Mouse (Mus musculus) kidney, adult 11 months (tissue): Measurements from ENCODE around the gene Gm42688.

Experiments
- DNase-seq: peaks from one replicate; pipeline ENCODE4 v3.0.0; 2022

The Gm42688 gene

DNA sequence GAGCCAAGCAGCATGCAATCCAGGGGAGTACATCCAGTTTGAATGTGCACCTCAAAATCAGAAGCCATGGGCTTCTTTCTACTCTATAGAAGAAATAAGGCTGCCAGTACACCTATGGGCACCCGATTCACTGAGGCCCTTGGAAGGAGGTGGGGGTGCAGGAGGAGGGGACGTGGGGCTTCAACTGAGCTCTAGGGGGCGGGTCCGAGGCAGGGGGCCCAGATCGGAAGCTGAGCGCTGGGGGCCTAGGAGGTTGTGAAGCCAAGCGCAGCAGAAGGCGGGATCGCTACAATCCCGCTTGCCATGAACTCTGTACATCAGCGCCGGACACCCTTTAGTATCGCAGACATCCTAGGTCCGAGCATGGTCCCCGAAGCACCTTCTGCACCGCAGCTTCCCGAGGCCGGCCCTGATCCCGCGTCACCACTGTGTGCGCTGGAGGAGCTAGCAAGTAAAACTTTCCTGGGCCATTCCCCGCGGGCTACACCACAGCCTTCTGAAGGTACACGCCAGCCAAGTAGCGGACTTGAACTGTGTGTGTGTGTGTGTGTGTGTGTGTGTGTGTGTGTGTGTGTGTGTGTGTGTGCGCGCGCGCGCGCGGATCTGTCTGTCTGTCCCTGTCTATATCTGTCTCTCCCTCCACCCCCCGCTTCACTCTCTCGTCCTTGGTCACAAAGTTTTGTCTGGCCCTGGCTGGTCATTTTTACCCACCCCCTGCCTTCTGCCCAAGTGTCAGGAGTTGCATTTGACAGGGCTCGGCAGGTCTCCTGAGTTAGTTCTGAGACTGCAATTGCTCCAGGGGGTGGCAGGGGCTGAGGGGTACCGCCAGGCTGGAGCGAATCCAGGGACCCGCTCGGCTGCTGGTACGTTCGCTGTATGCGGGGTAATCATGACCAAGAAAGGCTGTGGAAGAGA is 15.0 kb upstream of the Gm42688 start, which contains the start of gene Lbx2:
Gene Lbx2, plus strand, starts transcription at position 247 of the 915 bp plus-strand sequence.
- DNase-seq: no peak

DNA sequence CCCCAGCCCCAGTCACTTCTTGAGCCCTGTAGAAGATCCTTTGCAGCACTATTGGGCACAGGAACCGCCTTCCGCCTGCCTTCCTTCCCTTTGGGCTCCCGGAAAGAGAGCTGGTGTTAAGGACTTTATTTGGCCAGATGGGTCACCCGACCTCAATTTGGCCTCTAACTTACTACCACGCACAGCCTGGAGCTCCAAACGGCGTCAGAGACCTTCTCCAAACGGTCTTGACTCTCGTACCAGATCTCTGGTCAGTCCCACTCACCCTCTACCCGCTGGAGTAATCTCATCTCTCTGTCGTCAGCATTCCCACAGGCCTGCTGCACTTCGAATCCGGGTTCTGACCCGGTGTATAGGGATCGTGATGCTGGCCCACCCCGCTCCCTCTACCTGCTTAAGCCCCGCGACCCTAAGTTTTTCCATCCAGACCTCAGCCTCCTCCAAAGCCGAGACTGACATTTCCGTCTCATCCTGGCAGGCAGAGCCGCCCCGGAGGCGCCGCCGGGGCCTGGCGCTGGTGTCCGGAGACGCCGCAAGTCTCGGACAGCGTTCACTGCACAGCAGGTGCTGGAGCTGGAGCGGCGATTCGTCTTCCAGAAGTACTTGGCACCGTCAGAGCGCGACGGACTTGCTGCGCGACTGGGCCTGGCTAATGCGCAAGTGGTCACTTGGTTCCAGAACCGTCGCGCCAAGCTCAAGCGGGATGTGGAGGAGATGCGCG is 14.1 kb upstream of the Gm42688 start:
- DNase-seq: no peak

DNA sequence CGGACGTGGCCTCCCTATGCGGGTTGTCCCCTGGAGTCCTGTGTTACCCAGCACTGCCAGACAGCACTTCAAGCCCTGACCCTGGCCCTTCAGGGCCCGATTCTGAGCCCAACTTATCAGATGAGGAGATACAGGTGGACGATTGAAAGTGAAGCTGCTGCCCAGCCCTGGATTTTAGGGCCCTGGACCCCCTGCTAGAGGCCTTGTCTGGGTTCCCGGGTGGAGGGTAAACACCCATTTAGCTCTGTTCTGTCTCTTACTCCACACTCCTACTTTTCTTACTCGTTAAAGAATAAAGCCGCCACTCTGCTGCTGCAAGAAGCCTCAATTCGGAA is 13.5 kb upstream of the Gm42688 start:
- no peak for DNase-seq

DNA sequence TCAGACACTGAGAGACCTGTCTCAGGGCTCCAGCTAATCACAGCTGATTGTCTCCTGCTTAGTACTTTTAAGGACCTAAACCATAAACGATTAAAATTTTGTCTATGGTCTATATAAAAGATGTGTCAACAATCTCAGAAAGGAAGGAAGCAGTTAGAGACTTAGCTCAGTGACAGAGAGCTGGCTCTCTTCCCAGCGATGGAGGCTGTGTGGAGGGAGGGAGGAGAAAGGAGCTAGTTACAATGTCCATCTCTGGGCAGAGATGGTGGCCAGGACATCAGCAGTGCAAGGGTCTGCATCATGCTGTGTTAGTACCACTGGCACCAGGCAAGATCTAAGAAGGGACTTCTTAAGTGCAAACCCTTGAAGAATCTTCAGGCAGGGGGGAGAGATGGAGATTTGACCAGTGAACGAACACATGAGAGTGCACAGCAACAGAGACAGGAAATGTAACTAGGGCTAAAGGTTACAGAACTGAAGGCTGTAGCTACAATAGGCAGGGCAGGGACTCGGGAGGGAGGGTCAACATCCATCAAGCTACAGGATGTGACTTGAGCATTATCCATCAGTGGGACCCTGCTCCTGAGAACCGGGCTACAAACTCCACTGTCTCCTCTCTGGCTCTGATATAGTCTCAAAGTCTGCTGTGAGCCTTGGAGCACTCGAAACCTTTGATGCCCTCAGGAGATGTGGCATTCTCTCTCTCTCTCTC is 8.8 kb upstream of the Gm42688 start:
- no peak for DNase-seq

DNA sequence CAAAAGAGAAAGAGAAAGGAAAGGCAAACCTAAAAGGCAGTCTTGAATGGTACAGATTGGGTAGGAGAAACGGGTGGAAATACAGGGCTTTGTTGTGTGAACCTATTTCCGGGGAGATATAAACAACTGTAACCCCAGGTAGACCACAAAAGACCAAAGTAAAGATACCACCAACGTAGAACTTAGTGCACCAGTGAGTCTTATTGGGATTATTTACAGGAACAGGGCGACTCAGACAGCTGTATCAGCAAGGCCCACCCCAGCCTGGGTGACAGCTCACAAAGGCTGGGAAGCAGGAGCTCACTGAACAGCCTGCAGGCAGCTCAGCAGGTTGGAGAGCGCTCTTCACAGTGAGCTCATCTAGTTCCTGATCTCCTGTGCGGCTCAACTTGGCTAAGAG is 5.4 kb upstream of the Gm42688 start:
- no peak for DNase-seq

DNA sequence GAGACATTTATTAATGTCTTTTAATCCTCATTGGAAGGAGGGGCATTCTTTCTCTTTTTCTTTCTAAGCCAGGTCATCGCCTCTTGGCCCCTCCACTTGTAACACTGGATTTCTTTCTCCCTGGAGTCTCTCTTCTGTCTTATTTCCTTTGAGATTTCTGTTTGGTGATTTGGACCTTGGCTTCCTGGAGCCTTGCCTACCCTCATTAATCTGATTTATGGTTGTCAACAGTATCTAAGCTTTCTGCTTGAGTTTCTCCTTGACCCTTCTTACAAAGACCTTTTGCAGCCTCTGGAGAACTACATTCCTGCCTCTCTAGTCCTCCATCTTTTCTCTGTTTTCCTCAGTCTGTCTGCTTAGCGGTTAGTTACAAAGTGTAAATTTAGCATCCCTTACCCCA is 3.0 kb upstream of the Gm42688 start:
- DNase-seq: peak; percentile 70

DNA sequence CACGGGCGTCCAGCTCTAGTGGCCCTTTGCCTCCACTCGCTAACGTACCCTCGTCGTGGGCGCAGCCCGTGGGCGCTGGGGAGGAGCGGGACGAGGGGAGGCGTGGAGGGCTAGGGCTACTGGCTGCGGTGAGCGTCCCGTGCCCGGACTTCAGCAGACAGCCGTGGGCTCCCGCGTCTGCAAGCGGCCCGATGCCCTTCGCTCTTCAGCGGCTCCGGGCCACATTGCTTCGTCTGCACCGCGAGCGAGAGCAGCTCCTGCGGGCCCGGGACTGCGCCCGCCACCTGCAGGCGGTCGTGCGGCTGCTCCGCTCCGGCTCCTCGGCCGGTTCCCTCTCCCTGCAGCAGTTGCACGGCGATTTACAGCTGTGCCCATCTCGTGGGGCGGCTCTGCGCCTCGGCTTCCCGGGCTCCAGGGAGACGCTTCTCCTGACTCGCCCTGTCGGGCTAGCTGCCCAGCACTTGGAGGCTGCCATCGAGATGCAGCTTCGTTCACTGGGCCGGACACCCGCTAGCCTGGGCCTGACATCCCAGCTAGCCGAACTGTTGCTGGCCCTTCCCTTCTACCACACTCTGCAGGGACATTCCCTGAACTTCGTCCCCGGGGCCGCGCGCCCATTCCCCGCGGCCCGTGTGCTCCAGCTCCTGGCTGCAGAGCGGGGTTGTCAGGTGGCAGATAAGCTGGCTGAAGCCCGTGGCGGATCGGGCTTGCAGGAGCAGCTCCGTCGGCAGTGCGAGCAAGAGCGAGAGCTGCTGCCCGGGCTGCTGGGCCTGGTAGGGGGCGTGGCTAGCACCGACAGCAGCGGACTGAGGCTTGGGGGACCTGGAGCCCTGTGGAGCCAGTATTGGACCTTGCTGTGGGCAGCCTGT is 505 bp downstream of the Gm42688 start:
- DNase-seq: peak; percentile 58

DNA sequence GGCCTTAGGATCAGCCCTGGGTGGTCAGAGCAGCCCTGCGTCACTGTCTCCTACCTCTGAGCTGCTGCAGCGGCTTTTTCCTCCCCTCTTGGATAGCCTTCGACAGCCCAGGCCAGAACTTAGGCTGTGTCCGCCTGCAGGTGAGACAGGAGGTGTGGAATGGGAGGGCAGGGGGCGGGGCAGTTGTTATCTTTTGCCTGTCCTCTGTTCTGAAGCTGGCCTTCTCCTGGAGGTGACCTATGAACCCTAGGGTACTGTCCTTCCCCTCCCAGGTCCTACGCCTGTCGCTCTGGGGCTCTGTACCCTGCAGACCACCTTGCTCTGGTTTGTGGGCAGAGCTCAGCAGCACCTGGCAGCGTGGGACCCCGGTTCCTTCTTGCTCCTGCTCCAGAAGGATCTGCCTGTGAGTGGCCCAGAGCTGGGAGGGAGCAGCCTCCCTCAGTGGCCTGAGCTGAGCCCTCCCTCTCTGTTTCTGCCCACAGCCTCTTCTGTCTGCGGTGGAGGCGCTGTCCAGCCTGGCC is 1.8 kb downstream of the Gm42688 start:
- peak; percentile 26 for DNase-seq

DNA sequence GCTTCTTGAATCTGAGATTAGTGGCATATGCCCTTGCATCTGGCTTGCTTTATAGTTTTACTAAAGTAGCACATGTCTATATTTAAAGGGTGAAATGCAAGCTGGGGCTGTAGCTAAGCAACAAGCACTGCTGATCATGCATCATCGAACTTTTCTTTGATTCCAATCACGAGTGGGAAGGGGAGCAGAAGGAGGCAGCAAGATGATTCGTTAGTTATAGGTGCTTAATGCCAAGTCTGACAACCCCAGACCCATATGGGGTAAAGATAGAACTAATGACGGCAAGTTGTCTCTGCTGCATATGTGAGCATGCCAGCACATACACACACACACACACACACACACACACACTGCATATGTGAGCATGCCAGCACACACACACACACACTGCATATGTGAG is 2.7 kb downstream of the Gm42688 start:
- DNase-seq: no peak

DNA sequence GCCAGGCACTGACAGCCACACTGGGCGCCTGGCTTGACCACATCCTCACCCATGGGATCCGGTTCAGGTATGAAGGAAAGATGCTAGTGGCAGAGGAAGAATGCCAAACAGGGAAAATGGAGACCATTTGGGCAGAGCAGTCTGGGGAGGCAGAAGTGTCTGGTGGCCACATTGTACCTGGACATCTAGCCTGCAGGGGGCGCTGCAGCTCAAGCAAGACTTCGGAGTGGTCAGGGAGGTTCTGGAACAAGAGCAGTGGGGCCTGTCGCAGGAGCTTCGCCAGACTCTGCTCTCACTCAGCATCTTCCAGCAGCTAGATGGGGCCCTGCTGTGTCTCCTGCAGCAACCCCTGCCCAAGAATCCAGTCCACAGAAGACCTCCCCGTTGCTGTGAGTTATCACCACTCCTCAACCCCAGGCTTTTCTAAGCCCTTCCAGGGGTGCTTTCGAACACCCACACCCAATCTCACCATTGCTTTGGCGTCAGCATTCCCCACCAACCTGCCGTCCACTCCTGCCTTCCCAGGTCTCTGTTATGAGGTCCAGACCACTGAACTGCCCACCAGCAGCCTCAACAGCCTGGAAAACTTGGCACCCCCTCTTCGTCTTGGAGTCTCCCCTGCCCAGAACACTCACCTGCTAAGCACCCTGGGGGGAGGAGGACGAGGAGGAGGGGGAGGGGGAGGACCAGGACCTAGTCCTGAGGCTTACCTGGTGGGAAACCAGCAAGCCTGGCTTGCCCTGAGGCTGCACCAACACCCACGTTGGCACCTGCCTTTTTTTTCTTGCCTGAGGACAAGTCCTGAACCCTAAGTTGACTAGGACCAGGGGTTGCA is 6.4 kb downstream of the Gm42688 start:
- DNase-seq: peak; percentile 71

DNA sequence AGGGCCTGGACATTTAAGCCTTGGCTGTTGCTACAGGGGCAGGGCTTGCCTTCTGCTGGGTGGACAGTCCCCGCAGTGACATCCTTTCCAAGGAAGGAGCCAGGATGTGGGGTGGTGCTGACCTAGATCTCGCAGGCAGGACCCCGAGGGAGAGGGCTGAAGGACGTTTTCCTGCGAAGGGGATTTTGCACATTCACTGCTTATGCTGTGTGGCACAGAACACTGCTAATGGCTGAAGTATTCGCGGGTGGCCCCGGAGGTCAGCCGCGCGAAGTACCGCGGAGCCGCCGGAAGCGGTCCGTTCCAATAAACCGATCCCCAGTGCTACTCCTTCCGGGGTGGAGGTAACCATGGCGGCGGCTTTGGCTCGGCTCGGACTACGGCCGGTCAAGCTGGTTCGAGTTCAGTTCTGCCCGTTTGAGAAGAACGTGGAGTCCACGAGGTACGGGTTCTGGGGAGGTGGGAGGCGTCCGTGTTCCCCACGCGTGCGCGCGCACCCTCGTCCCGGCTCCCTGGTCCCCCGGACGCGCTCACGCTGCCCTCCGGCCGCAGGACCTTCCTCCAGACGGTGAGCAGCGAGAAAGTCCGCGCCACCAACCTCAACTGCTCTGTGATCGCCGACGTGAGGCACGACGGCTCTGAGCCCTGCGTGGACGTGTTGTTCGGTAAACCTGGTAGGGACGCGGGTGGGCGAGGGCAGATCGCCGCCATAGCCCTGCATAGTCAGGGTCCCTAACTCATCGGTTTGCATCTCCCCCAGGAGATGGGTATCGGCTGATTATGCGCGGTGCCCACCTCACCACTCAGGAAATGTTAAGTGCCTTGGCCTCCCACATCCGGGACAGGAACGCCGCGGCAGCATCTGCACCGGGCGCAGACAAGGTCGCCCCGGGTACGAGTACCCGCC is 7.6 kb downstream of the Gm42688 start, which contains the start of gene Mrpl53:
Gene Mrpl53, plus strand, starts transcription at position 279 of the 907 bp plus-strand sequence.
- peak; percentile 79 for DNase-seq

DNA sequence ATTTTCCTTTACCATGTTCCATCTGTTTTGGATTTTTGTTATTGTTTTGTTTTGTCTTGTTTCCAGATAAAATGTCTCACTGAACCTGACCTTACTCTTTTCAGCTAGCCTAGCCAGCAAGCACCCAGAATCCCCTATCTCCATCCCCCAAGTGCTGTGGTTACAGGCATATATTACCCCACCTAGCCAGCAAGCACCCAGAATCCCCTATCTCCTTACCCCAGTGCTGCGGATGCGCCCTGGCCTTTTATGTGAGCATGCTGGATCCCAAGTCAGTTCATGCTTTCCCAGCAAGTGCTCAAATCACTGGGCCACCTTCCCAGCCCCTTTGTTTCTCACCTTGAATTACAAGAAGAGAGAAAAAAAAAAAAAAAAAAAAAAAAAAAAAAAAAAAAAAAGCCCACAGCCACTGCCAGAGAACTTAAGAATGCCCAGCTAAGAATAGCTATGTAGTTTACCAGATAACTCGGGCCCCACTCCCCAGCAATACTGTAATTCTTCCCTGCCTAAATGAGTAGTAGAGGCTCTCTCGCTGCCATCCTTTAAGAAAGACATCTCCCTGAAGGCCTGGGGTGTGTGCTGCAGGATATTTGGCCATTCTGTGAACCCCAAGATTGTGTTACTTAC is 10.2 kb downstream of the Gm42688 start:
- no peak for DNase-seq

DNA sequence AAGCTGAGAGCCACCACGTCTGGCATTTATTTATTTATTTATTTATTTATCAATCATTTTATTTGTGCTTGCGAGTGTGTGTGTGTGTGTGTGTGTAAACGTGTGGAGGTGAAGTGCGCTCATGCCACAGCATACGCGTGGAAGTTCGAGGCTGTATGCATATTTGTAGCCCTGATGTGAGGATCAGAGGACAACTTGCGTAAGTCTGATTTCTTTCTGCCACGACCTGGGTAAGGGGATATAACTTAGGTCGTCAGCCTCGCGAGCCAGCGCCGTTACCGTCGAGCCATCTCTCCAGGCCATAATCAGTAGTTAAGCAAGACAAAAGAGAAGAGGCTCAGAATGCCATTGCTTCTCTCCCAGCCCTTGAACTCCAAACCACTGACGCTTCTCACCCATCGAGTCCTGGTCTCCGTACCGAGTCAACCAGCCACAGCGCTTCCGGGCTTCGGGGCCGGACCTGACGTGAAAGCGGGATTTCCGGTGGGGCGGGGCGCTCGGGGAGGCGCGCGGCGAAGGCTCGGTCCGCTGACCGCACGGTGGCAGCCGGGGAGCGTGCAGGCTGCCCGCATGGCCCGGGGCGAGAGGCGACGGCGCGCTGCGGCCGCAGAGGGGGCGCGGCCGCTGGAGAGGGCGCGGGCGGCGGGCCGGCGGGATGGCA is 13.7 kb downstream of the Gm42688 start, which contains the start of gene Mogs:
Gene Mogs, plus strand, starts transcription at position 486 of the 661 bp plus-strand sequence.
- peak; percentile 90 for DNase-seq

DNA sequence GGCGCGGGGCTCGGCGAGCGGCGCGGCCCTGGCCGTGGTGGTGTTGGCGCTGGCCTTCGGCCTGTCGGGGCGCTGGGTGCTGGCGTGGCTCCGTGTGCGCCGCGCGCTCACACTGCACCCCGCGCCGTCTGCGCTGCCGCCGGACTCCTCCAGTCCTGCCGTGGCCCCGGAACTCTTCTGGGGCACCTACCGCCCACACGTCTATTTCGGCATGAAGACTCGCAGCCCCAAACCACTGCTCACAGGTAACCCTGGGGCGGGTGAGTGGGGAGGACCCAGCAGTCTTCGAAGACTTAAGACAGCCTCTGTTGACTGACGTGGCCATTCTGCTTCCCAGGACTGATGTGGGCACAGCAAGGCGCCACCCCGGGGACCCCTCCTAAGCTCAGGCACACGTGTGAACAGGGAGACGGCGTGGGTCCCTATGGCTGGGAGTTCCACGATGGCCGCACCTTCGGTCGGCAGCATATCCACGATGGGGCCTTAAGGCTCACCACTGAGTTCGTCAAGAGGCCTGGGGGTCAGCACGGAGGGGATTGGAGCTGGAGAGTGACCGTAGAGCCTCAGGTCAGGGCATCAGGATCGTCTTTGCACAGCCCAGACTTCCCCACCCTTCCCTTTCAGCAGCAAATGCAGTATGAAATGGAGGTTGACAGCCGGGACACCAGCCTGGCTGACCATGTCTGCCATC is 14.4 kb downstream of the Gm42688 start:
- DNase-seq: no peak

DNA sequence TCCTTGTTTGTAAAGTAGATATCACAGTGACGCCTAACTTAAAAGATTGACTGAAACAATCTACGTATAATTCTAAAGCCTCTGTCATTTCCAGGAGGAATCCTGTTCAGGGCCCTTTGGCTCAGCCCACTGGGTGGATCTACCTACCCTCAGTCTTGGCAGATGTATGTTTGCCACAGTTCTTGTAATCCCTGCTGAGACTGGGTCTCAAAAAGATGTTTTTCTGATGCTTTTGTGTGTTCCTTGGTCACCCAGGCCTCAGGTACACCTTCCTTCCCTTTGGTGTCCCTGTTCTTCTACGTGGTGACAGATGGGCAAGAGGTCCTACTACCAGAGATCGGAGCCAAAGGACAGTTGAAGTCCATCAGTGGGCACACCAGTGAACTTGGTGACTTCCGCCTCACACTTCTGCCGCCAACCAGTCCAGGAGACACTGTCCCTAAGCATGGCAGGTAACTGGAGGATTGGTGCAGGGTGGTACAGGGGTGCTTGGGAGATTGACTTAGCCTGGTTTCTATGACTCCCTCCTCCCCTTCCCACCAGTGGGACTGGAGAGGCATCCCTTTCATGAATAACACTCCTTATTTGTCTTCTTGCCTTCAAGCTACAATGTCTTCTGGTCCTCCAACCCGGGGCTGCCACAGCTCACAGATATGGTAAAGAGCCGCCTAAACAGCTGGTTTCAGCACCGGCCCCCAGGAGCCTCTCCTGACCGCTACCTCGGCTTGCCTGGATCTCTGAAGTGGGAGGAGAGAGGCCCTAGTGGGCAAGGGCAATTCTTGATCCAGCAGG is 15.2 kb downstream of the Gm42688 start:
- no peak for DNase-seq

DNA sequence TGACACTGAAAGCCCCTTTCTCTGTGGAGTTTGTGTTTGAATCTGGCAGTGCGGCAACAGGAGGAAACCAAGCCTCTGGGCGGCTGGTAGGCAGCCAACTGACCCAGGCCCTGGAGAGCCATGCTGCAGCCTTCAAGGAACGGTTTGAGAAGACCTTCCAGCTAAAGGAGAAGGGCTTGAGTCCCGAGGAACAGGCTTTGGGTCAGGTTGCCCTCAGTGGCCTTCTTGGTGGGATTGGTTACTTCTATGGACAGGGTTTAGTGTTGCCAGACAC is 15.7 kb downstream of the Gm42688 start:
- DNase-seq: no peak

DNA sequence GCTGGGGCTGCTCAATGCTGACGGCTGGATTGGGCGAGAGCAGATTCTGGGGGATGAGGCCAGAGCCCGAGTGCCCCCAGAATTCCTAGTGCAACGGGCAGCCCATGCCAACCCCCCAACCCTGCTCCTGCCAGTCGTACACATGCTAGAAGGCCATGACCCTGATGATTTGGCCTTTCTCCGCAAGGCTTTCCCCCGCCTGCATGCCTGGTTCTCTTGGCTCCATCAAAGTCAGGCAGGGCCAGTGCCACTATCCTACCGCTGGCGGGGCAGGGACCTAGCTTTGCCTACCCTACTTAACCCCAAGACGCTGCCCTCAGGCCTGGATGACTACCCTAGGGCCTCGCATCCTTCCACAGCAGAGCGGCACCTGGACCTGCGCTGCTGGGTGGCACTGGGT is 16.2 kb downstream of the Gm42688 start:
- no peak for DNase-seq

DNA sequence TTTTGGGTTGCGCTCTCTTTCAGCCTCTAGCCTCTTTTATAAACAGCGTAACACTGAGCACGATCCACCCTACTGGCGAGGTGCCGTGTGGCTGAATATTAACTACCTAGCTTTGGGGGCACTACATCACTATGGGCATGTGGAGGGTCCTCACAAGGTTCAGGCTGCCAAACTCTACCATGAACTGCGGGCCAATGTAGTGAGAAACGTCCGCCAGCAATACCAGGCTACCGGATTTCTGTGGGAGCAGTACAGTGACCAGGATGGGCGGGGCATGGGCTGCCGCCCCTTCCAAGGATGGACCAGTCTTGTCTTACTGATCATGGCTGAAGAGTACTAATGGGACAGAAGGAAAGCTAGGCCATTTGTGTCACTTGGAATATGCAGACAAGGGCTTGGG is 17.0 kb downstream of the Gm42688 start:
- DNase-seq: no peak
